Mouse (Mus musculus) ES-E14 (cell line): Measurements from ENCODE around the gene Emx1.

Experiments
- CHD2 ChIP-seq: IDR thresholded peaks from 2 replicates; pipeline ENCODE4 v1.6.1; 2014; ENCODE audit warnings: mild to moderate bottlenecking, low read depth, low read length, inconsistent platforms
- HCFC1 ChIP-seq: IDR thresholded peaks from 2 replicates; pipeline ENCODE4 v1.6.1; 2012; ENCODE audit warnings: low read length, inconsistent platforms, borderline replicate concordance; ENCODE audit not compliant: insufficient read depth
- MAFK ChIP-seq: IDR thresholded peaks from 2 replicates; pipeline ENCODE4 v1.6.1; 2014; ENCODE audit warnings: mild to moderate bottlenecking, low read depth, low read length, inconsistent platforms; ENCODE audit not compliant: insufficient read depth
- ZC3H11A ChIP-seq: IDR thresholded peaks from 2 replicates; pipeline ENCODE4 v1.6.1; 2012; ENCODE audit warnings: low read depth, mild to moderate bottlenecking, inconsistent platforms, low read length, borderline replicate concordance

- TF ChIP-seq CHD2 (no peak), HCFC1 (no peak), ZC3H11A (no peak), MAFK (no peak)
These were observed 50.5 kb downstream of the Emx1 start for GRCm38 (mm10) chr6:85237595-85238337.
